Mouse (Mus musculus): ENCODE measurements around the gene Fam71a. TPM values are rescaled to one million over a fixed set of nuclear protein-coding genes. Genes with fewer than 3 reads are reported as not detected.
"Not testable (repeated sequence)": the region's sequence is repeated elsewhere in the genome, so short reads cannot be mapped to it uniquely, and the experiment has no call there.

The Fam71a gene
- total and polyA plus RNA-seq, 2 experiments from 2014 or later = not detected

DNA sequence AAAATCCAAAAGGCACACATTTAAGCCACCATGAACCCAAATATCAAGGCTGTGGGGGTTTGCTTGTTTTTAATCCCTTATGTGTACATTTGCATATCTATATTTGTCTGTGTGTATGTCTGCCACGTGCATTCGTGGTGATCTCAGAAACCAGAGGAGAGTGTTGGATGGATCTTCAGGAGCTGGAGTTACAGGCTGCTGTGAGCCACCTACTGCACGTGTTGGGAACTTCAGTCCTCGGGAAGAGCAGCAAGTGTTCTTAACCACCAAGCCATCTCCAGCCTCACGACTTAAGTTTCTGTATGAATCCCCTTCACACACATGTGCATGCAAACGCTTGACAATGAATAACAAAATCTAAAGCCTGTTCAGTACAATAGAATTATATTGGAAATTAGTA is 7.9 kb upstream of the Fam71a start:
- H3K4me3 ChIP-seq (ENCODE audit: low read length) = no peak overlapping the region
- peak; percentile 77 for TF ChIP-seq CTCF (IDR thresholded peaks at IDR 0.05; ENCODE audit: low read depth)
- no peaks in the 10 kb centered on the region for H3K4me1 ChIP-seq (ENCODE audit: insufficient read depth, low read length)
- no peak overlapping the region for H3K9ac ChIP-seq (replicated peaks; ENCODE audit: low read length)
- H3K27me3 ChIP-seq (ENCODE audit: insufficient read depth, low read length) = no peaks in the 10 kb centered on the region
- H3K4me2 ChIP-seq (ENCODE audit: low read depth, low read length) = no peak overlapping the region
- H3K36me3 ChIP-seq (ENCODE audit: insufficient read depth, low read length) = no peaks in the 10 kb centered on the region
- no peak overlapping the region for H3K27ac ChIP-seq
- ATAC-seq = 0 out of 2 replicates have a peak, but pooled peaks have one; percentile 51
- WGBS = 11% methylated on average over 6 of the region's 6 CpGs
- no peaks in the 10 kb centered on the region for H3K9me3 ChIP-seq (ENCODE audit: low read length)
- DNase-seq (ENCODE audit: low spot score) = peak; percentile 77

DNA sequence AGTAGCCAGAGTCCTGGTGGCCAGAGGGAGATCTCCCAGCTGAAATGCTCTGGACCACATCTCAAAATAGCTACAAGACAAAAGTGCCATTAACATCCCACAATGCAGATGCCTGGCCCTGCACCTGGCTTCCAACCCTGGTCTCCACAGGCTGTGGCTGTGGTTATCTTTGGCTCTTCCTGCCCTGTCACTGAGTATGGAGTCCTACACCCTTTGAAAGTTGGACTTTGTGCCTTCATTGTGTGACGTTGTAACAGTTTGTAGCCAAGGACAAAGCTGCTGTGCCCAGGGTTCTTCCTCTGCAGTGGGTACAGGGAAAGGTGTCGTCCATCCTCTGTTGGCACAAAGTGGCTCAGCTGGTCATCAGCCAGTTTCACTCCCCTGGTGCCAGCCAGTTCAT is 5.8 kb upstream of the Fam71a start:
- H3K9ac ChIP-seq (replicated peaks; ENCODE audit: low read length) = no peak overlapping the region
- no peak overlapping the region for H3K4me2 ChIP-seq (ENCODE audit: low read depth, low read length)
- DNase-seq (ENCODE audit: low spot score) (no peak), ATAC-seq (no peak)
- no peaks in the 10 kb centered on the region for H3K27me3 ChIP-seq (ENCODE audit: insufficient read depth, low read length)
- WGBS = 74% methylated on average over 2 of the region's 2 CpGs
- H3K4me3 ChIP-seq (ENCODE audit: low read length) = no peak overlapping the region
- no peaks in the 10 kb centered on the region for H3K36me3 ChIP-seq (ENCODE audit: insufficient read depth, low read length)
- no peaks in the 10 kb centered on the region for H3K9me3 ChIP-seq (ENCODE audit: low read length)
- no peak for TF ChIP-seq CTCF (IDR thresholded peaks at IDR 0.05; ENCODE audit: low read depth)
- H3K27ac ChIP-seq = no peak overlapping the region
- H3K4me1 ChIP-seq (ENCODE audit: insufficient read depth, low read length) = no peaks in the 10 kb centered on the region

DNA sequence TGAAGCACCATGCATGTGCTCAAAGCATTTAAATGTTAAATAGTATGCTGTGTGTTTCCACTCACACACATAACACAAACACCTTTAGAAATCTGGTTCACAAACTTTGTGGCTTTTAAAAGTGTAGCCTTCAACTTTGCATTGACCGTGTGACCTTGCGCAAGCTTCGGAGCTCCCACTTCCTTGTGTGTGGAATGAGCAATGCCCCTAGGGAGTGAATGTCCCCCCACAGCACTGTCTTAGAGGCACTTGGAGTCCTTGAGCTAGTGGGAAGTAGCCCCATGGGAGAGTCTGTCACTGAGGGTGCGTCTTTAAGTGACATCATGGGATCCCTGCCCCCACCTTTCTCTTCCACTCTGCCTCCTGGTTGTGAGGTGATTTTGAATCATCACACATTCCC is 1.6 kb upstream of the Fam71a start:
- Histone ChIP-seq H3K36me3 (ENCODE audit: insufficient read depth, low read length) (no peaks in the 10 kb centered on the region), H3K9me3 (ENCODE audit: low read length) (no peaks in the 10 kb centered on the region), H3K9ac (replicated peaks; ENCODE audit: low read length) (no peak overlapping the region), H3K27me3 (ENCODE audit: insufficient read depth, low read length) (no peaks in the 10 kb centered on the region), H3K27ac (no peak overlapping the region), H3K4me3 (ENCODE audit: low read length) (no peak overlapping the region), H3K4me2 (ENCODE audit: low read depth, low read length) (no peak overlapping the region), H3K4me1 (ENCODE audit: insufficient read depth, low read length) (no peaks in the 10 kb centered on the region)
- WGBS = 76% methylated on average over 4 of the region's 4 CpGs
- no peak for TF ChIP-seq CTCF (IDR thresholded peaks at IDR 0.05; ENCODE audit: low read depth)
- ATAC-seq = no peak
- no peak for DNase-seq (ENCODE audit: low spot score)

DNA sequence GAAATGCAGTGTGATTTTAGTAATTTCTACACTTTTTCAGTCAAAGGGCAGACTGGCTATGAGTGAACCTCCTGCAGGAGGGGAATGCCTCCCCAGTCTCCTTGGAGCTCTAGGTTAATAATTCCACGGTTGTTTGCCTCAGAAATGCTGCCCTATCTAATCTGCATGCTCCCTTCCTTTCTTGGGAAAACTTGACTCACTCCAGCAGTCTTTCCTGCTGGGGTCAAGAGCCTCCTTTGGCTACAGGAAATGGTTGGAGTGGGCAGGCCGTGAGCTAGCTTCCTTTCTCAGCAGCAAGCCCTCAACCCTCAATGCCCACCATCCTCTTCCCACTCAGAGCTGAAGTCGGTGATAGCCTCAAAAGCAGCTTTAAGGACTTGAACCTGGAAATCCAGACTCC is 10.3 kb downstream of the Fam71a start:
- Histone ChIP-seq H3K36me3 (ENCODE audit: insufficient read depth, low read length) (no peaks in the 10 kb centered on the region), H3K27me3 (ENCODE audit: insufficient read depth, low read length) (no peaks in the 10 kb centered on the region), H3K4me1 (ENCODE audit: insufficient read depth, low read length) (no peaks in the 10 kb centered on the region), H3K9me3 (ENCODE audit: low read length) (no peaks in the 10 kb centered on the region), H3K4me3 (ENCODE audit: low read length) (no peak overlapping the region), H3K9ac (replicated peaks; ENCODE audit: low read length) (no peak overlapping the region), H3K27ac (no peak overlapping the region), H3K4me2 (ENCODE audit: low read depth, low read length) (no peak overlapping the region)
- 60% methylated on average over 3 of the region's 3 CpGs for WGBS
- DNase-seq (ENCODE audit: low spot score) (no peak), ATAC-seq (no peak)
- no peak for TF ChIP-seq CTCF (IDR thresholded peaks at IDR 0.05; ENCODE audit: low read depth)

DNA sequence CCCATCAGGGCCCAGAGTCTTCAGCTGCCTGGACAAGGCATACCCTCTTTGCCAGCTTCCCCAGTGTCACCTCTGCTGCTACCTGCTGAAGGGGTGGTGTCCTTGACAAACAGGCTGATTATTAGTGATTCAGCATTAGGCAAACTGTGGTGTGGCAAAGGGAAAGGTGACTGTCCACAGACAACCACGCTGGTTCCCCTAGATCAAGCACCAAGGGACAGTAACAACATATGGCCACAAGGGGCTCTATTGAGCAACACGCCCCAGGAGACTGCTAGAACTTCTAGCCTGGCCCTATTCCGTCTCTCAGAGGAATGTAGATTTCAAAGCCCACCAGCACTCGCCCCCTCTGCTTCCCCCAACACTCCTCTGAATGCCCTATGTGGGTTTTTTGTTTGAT is 11.6 kb downstream of the Fam71a start:
- peak; percentile 79 for TF ChIP-seq CTCF (IDR thresholded peaks at IDR 0.05; ENCODE audit: low read depth)
- 11% methylated on average over 4 of the region's 4 CpGs for WGBS
- Histone ChIP-seq H3K4me3 (ENCODE audit: low read length) (no peak overlapping the region), H3K36me3 (ENCODE audit: insufficient read depth, low read length) (no peaks in the 10 kb centered on the region), H3K9ac (replicated peaks; ENCODE audit: low read length) (no peak overlapping the region), H3K27me3 (ENCODE audit: insufficient read depth, low read length) (no peaks in the 10 kb centered on the region), H3K4me1 (ENCODE audit: insufficient read depth, low read length) (no peaks in the 10 kb centered on the region), H3K27ac (no peak overlapping the region), H3K9me3 (ENCODE audit: low read length) (no peaks in the 10 kb centered on the region), H3K4me2 (ENCODE audit: low read depth, low read length) (no peak overlapping the region)
- ATAC-seq = no peak
- DNase-seq (ENCODE audit: low spot score) = peak; percentile 38

DNA sequence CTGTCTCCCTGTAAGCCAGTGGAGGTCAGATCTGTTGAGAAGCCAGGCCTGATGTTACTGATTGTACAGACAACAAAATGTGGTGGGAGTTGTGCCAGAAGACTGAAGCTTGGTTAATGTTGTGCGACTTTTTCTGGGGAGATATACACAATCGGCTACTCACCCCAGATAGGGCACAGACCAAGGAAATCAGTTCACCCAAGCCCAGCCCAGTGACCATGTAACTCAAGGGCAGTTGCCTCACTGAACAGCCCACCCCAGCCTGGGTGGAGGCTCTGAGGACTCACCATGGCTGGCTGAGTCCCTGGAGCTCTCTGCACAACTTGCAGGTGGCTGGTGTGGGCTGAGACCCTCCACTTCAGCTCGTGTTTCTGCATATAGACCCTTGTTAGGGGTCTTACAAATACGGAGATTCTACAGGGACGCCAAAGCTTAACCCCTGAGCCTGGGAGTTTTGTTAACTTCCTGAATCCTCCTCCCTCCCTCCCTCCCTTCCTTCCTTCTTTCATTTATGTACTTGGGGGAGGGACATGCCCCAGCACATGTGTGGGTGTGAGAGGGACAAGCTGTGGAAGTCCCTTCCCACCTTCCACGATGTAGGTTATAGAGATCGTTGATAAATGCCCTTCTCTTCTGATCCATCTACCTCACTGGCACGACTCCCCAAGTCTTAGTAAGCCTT is 13.6 kb downstream of the Fam71a start:
- Histone ChIP-seq H3K4me2 (ENCODE audit: low read depth, low read length) (no peak overlapping the region), H3K9ac (replicated peaks; ENCODE audit: low read length) (no peak overlapping the region), H3K27me3 (ENCODE audit: insufficient read depth, low read length) (no peaks in the 10 kb centered on the region), H3K9me3 (ENCODE audit: low read length) (no peaks in the 10 kb centered on the region), H3K4me1 (ENCODE audit: insufficient read depth, low read length) (no peaks in the 10 kb centered on the region), H3K36me3 (ENCODE audit: insufficient read depth, low read length) (no peaks in the 10 kb centered on the region), H3K27ac (no peak overlapping the region), H3K4me3 (ENCODE audit: low read length) (no peak overlapping the region)
- no peak for TF ChIP-seq CTCF (IDR thresholded peaks at IDR 0.05; ENCODE audit: low read depth)
- DNase-seq (ENCODE audit: low spot score) (no peak), ATAC-seq (no peak)
- 78% methylated on average over 8 of the region's 8 CpGs for WGBS

DNA sequence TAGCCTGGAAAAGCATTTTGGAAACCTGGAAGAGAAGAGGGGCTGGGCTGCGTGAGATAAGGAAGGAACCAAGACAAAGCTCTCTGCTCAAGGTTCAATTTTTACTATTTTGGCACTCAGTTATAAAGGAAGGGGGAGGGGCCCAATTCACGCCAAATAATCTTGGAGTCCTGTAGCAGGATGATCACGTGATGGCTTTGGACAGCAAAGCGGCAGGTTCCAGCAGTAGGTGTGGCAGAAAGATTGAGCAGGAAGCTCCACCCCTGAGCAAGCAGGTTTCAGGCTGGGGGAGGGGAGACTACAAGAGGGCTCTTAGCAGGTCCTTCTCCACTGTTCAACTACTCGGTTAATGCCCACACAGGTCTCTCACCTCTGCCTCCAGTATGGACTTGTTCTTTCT is 15.1 kb downstream of the Fam71a start:
- DNase-seq (ENCODE audit: low spot score); H3K4me2 ChIP-seq (ENCODE audit: low read depth, low read length); H3K9me3 ChIP-seq (ENCODE audit: low read length); ATAC-seq; H3K36me3 ChIP-seq (ENCODE audit: insufficient read depth, low read length); H3K9ac ChIP-seq (replicated peaks; ENCODE audit: low read length); H3K27me3 ChIP-seq (ENCODE audit: insufficient read depth, low read length); H3K4me1 ChIP-seq (ENCODE audit: insufficient read depth, low read length); H3K27ac ChIP-seq; H3K4me3 ChIP-seq (ENCODE audit: low read length): not testable (repeated sequence)
- 89% methylated on average over 5 of the region's 5 CpGs for WGBS

Data from hindbrain, postnatal 0 days (tissue).